In the genomic region with DNA sequence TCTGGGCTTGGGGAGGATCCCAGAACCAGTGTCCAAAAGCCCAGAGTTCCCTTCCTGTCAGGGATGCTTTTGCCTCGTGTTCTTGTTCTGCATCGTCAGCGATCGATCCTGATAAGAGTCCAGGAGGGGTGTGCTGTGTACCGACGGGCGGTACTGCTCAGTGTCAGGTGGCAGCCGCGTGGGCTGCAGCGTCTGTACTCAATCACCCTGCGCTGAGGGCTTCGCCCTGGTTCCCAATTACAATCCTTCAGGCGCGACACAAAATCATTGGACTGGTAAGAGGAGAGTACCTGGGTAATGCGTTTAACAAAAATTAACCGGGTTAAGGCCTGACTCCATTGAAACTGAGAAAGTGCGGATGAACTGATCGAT, we compare ENCODE assay signal across 26 mouse cellular contexts. TPM values are rescaled to one million over a fixed set of nuclear protein-coding genes. Genes with fewer than 3 reads are reported as not detected.
DNase-seq lines count a peak whose midpoint lies in the region; ATAC-seq and TF ChIP-seq lines count a peak whose summit lies in the region.
"Had no signal": no experiment of that assay in that cellular context is flagged by ENCODE, and none has a peak within 500 bp of the region (broad histone marks: within the 10 kb centered on the region; RNA-seq: fewer than 3 reads in every experiment).

No protein-coding gene starts in this region.

- 49% methylated on average over 18 of the region's 18 CpGs for WGBS in kidney, embryonic 14.5 days
- 67% methylated on average over 18 of the region's 18 CpGs for WGBS in liver, embryonic 13.5 days (ENCODE audit: insufficient replicate concordance)
- WGBS in liver, embryonic 11.5 days = 63% methylated on average over 18 of the region's 18 CpGs
- 67% methylated on average over 18 of the region's 18 CpGs for WGBS in liver, embryonic 14.5 days (ENCODE audit: insufficient replicate concordance)
- WGBS in stomach, postnatal 0 days = 77% methylated on average over 18 of the region's 18 CpGs

- H3K4me3 ChIP-seq in kidney, embryonic 14.5 days (ENCODE audit: low read length) = no peak overlapping the region
- H3K4me3 ChIP-seq in liver, embryonic 13.5 days (replicated peaks) = no peak overlapping the region
- H3K4me3 ChIP-seq in liver, embryonic 11.5 days (ENCODE audit: low read depth, low read length) = no peak overlapping the region
- no peak overlapping the region for H3K4me3 ChIP-seq in liver, embryonic 14.5 days (ENCODE audit: insufficient read depth in 1 of 2, low read depth in 2 of 2, low read length in 2 of 2)
- no peak overlapping the region for H3K4me3 ChIP-seq in stomach, postnatal 0 days (ENCODE audit: low read depth, low read length)
- H3K4me3 ChIP-seq: forebrain, embryonic 10.5 days; gastrocnemius, adult 2 months; hindbrain, embryonic 10.5 days; hindbrain, embryonic 15.5 days; limb, embryonic 10.5 days; limb, embryonic 15.5 days; lung, embryonic 15.5 days had no signal

- ATAC-seq in kidney, embryonic 14.5 days (ENCODE audit: low FRiP score, low TSS enrichment) = peak; percentile 62; the same call in 1 of the 2 replicates
- ATAC-seq in liver, embryonic 13.5 days (ENCODE audit: low read depth) = peak; percentile 59
- no peak; the same call in 1 of the 2 replicates for ATAC-seq in liver, embryonic 11.5 days (replicated peaks; ENCODE audit: low FRiP score)
- ATAC-seq in liver, embryonic 14.5 days (ENCODE audit: insufficient read depth) = peak; percentile 37; the same call in 1 of the 2 replicates
- peak; percentile 19; the same call in 1 of the 2 replicates for ATAC-seq in stomach, postnatal 0 days (ENCODE audit: low FRiP score, low TSS enrichment)
- ATAC-seq: forebrain, embryonic 16.5 days; inflammation-experienced regulatory T-cells, adult 6 months; midbrain, embryonic 16.5 days had no signal

- no peak for DNase-seq in kidney, adult 18-20 months
- DNase-seq in liver, embryonic 13.5 days = no peak
- DNase-seq in liver, embryonic 11.5 days (ENCODE audit: low spot score) = no peak
- DNase-seq in liver, embryonic 14.5 days (ENCODE audit: low read depth in 3 of 3, low spot score in 3 of 3) = no peak
- DNase-seq in stomach, postnatal 0 days (ENCODE audit: low spot score) = no peak
- DNase-seq in lung, postnatal 14 days = no peak
- DNase-seq in right cerebral cortex, adult 18-20 months = no peak
- DNase-seq: adrenal gland, postnatal 36 days; cerebellum, adult 18-20 months; cerebellum, postnatal 14 days; gastrocnemius, adult 2 months; heart, postnatal 14 days; layer of hippocampus, postnatal 36 days; lung, postnatal 36 days; spleen, adult 18-20 months had no signal

- H3K27me3 ChIP-seq in kidney, embryonic 14.5 days (ENCODE audit: control insufficient read depth, insufficient read depth, low read length) = no peaks in the 10 kb centered on the region
- H3K27me3 ChIP-seq in liver, embryonic 13.5 days = peaks cover 11% of the 10 kb centered on the region
- H3K27me3 ChIP-seq in liver, embryonic 11.5 days (replicated peaks; ENCODE audit: control insufficient read depth, insufficient read depth, low read length) = 0 out of 2 replicates have a peak, but pooled peaks cover 2% of the 10 kb centered on the region
- H3K27me3 ChIP-seq in liver, embryonic 14.5 days (ENCODE audit: control insufficient read depth, insufficient read depth, low read length) = no peaks in the 10 kb centered on the region
- H3K27me3 ChIP-seq in stomach, postnatal 0 days (ENCODE audit: control insufficient read depth, insufficient read depth, low read length) = no peaks in the 10 kb centered on the region
- H3K27me3 ChIP-seq: lung, embryonic 15.5 days had no signal

- no peak for TF ChIP-seq CTCF in liver, embryonic 14.5 days (IDR thresholded peaks at IDR 0.05; ENCODE audit: low read depth)
- no peak for TF ChIP-seq CTCF in stomach, postnatal 0 days (IDR thresholded peaks at IDR 0.05; ENCODE audit: low read depth)

- no peak overlapping the region for H3K27ac ChIP-seq in kidney, embryonic 14.5 days (ENCODE audit: low read depth, low read length)
- no peak overlapping the region for H3K27ac ChIP-seq in liver, embryonic 13.5 days
- H3K27ac ChIP-seq in liver, embryonic 11.5 days (ENCODE audit: low read depth, low read length) = no peak overlapping the region
- H3K27ac ChIP-seq in liver, embryonic 14.5 days = no peak overlapping the region
- H3K27ac ChIP-seq in stomach, postnatal 0 days (replicated peaks) = no peak overlapping the region
- H3K27ac ChIP-seq: forebrain, embryonic 10.5 days; gastrocnemius, adult 2 months; hindbrain, embryonic 10.5 days; hindbrain, embryonic 15.5 days; limb, embryonic 10.5 days; limb, embryonic 15.5 days; lung, embryonic 15.5 days had no signal

- H3K4me1 ChIP-seq in kidney, embryonic 14.5 days (ENCODE audit: control insufficient read depth, insufficient read depth, low read length) = 0 out of 2 replicates have a peak, but pooled peaks cover 3% of the 10 kb centered on the region
- H3K4me1 ChIP-seq in liver, embryonic 13.5 days (replicated peaks) = peaks cover 43% of the 10 kb centered on the region
- H3K4me1 ChIP-seq in liver, embryonic 11.5 days (replicated peaks; ENCODE audit: control insufficient read depth, insufficient read depth, low read length) = peaks cover 14% of the 10 kb centered on the region
- peaks cover 14 to 18% of the 10 kb centered on the region in 2 experiments for H3K4me1 ChIP-seq in liver, embryonic 14.5 days (replicated peaks; ENCODE audit: control insufficient read depth in 2 of 2, insufficient read depth in 2 of 2, low read length in 1 of 2)
- no peaks in the 10 kb centered on the region for H3K4me1 ChIP-seq in stomach, postnatal 0 days (replicated peaks; ENCODE audit: control insufficient read depth, insufficient read depth)
- H3K4me1 ChIP-seq: forebrain, embryonic 10.5 days; hindbrain, embryonic 15.5 days; limb, embryonic 15.5 days; lung, embryonic 15.5 days had no signal

- no peaks in the 10 kb centered on the region for H3K36me3 ChIP-seq in kidney, embryonic 14.5 days (ENCODE audit: control insufficient read depth, insufficient read depth, low read length)
- no peaks in the 10 kb centered on the region for H3K36me3 ChIP-seq in liver, embryonic 13.5 days
- H3K36me3 ChIP-seq in liver, embryonic 11.5 days (ENCODE audit: control insufficient read depth, insufficient read depth, low read length) = no peaks in the 10 kb centered on the region
- H3K36me3 ChIP-seq in liver, embryonic 14.5 days (replicated peaks; ENCODE audit: control insufficient read depth, insufficient read depth, low read depth) = no peaks in the 10 kb centered on the region
- H3K36me3 ChIP-seq in stomach, postnatal 0 days (ENCODE audit: control insufficient read depth, insufficient read depth, low read length) = no peaks in the 10 kb centered on the region
- H3K36me3 ChIP-seq: forebrain, embryonic 10.5 days; hindbrain, embryonic 10.5 days; hindbrain, embryonic 15.5 days; limb, embryonic 10.5 days; limb, embryonic 15.5 days; lung, embryonic 15.5 days had no signal

- TF ChIP-seq EP300 in liver, embryonic 14.5 days (IDR thresholded peaks at IDR 0.05; ENCODE audit: low read depth) = no peak
- TF ChIP-seq EP300 in stomach, postnatal 0 days (optimal IDR thresholded peaks at IDR 0.05) = no peak

- no peaks in the 10 kb centered on the region; the same call in 1 of the 2 replicates for H3K9me3 ChIP-seq in kidney, embryonic 14.5 days (ENCODE audit: control insufficient read depth, low read length)
- no peaks in the 10 kb centered on the region for H3K9me3 ChIP-seq in liver, embryonic 13.5 days (replicated peaks)
- H3K9me3 ChIP-seq in liver, embryonic 11.5 days (ENCODE audit: control insufficient read depth, low read length) = no peaks in the 10 kb centered on the region
- no peaks in the 10 kb centered on the region for H3K9me3 ChIP-seq in liver, embryonic 14.5 days (ENCODE audit: control insufficient read depth, low read length)
- H3K9me3 ChIP-seq in stomach, postnatal 0 days (ENCODE audit: control insufficient read depth, low read length) = no peaks in the 10 kb centered on the region
- H3K9me3 ChIP-seq: forebrain, embryonic 10.5 days; hindbrain, embryonic 10.5 days; hindbrain, embryonic 15.5 days; limb, embryonic 10.5 days; limb, embryonic 15.5 days; lung, embryonic 15.5 days had no signal

- H3K9ac ChIP-seq in kidney, embryonic 14.5 days (ENCODE audit: low read depth, low read length) = no peak overlapping the region
- peak overlapping the region; percentile 7; the same call in 1 of the 2 replicates for H3K9ac ChIP-seq in liver, embryonic 13.5 days
- no peak overlapping the region for H3K9ac ChIP-seq in liver, embryonic 11.5 days (ENCODE audit: low read depth, low read length)
- H3K9ac ChIP-seq in liver, embryonic 14.5 days (replicated peaks) = no peak overlapping the region; the same call in 1 of the 2 replicates
- H3K9ac ChIP-seq in stomach, postnatal 0 days (ENCODE audit: low read length) = no peak overlapping the region
- H3K9ac ChIP-seq: hindbrain, embryonic 15.5 days; limb, embryonic 15.5 days; lung, embryonic 15.5 days had no signal

- H3K4me2 ChIP-seq in kidney, embryonic 14.5 days (replicated peaks; ENCODE audit: low read depth, low read length) = no peak overlapping the region
- peak overlapping the region; percentile 13; the same call in 1 of the 2 replicates for H3K4me2 ChIP-seq in liver, embryonic 13.5 days
- no peak overlapping the region for H3K4me2 ChIP-seq in liver, embryonic 11.5 days
- H3K4me2 ChIP-seq in liver, embryonic 14.5 days (ENCODE audit: low read depth) = no peak overlapping the region
- H3K4me2 ChIP-seq in stomach, postnatal 0 days (replicated peaks; ENCODE audit: low read depth) = no peak overlapping the region
- H3K4me2 ChIP-seq: hindbrain, embryonic 15.5 days; limb, embryonic 15.5 days; lung, embryonic 15.5 days; midbrain, embryonic 11.5 days had no signal

RNA-seq across cellular contexts. Expression of a gene that starts 37.9 kb away (rescaled TPM):
- polyA plus RNA-seq in kidney, embryonic 14.5 days (2014; fragmentation: Nextera tagmentation; extraction: Ambion mirVana) = 77.3 and 90.1 TPM in 2 replicates
- 61.7 and 77.5 TPM in 2 replicates for polyA plus RNA-seq in liver, embryonic 13.5 days (2015; fragmentation: Nextera tagmentation; extraction: Ambion mirVana)
- 83.9 and 89.4 TPM in 2 replicates for polyA plus RNA-seq in liver, embryonic 11.5 days (2014; fragmentation: Nextera tagmentation; extraction: Ambion mirVana)
- 21.9 and 42.9 TPM in 2 replicates for polyA plus RNA-seq in liver, embryonic 14.5 days (2012; rRNA removed)
- 52.6 and 56.0 TPM in 2 replicates for polyA plus RNA-seq in liver, embryonic 14.5 days (2014; fragmentation: Nextera tagmentation; extraction: Ambion mirVana)
- 74.1 and 77.9 TPM in 2 replicates for polyA plus RNA-seq in stomach, postnatal 0 days (2015; fragmentation: Nextera tagmentation; extraction: Ambion mirVana)

RNA-seq across cellular contexts. Expression of a gene that starts 45.2 kb away (rescaled TPM):
- 339 and 370 TPM in 2 replicates for polyA plus RNA-seq in kidney, embryonic 14.5 days (2014; fragmentation: Nextera tagmentation; extraction: Ambion mirVana)
- 232 and 286 TPM in 2 replicates for polyA plus RNA-seq in liver, embryonic 13.5 days (2015; fragmentation: Nextera tagmentation; extraction: Ambion mirVana)
- polyA plus RNA-seq in liver, embryonic 11.5 days (2014; fragmentation: Nextera tagmentation; extraction: Ambion mirVana) = 360 and 390 TPM in 2 replicates
- polyA plus RNA-seq in liver, embryonic 14.5 days (2012; rRNA removed) = 228 and 239 TPM in 2 replicates
- polyA plus RNA-seq in liver, embryonic 14.5 days (2014; fragmentation: Nextera tagmentation; extraction: Ambion mirVana) = 151 and 161 TPM in 2 replicates
- polyA plus RNA-seq in stomach, postnatal 0 days (2015; fragmentation: Nextera tagmentation; extraction: Ambion mirVana) = 278 and 283 TPM in 2 replicates

RNA-seq across cellular contexts. Expression of a gene that starts 53.8 kb away (rescaled TPM):
- 156 and 163 TPM in 2 replicates for polyA plus RNA-seq in kidney, embryonic 14.5 days (2014; fragmentation: Nextera tagmentation; extraction: Ambion mirVana)
- 83.1 and 92.7 TPM in 2 replicates for polyA plus RNA-seq in liver, embryonic 13.5 days (2015; fragmentation: Nextera tagmentation; extraction: Ambion mirVana)
- polyA plus RNA-seq in liver, embryonic 11.5 days (2014; fragmentation: Nextera tagmentation; extraction: Ambion mirVana) = 129 and 131 TPM in 2 replicates
- polyA plus RNA-seq in liver, embryonic 14.5 days (2012; rRNA removed) = 44.2 and 50.8 TPM in 2 replicates
- 59.5 and 65.1 TPM in 2 replicates for polyA plus RNA-seq in liver, embryonic 14.5 days (2014; fragmentation: Nextera tagmentation; extraction: Ambion mirVana)
- polyA plus RNA-seq in stomach, postnatal 0 days (2015; fragmentation: Nextera tagmentation; extraction: Ambion mirVana) = 187 and 193 TPM in 2 replicates
